Mouse (Mus musculus) liver, adult (tissue): ENCODE measurements around the gene Tlr5.
A peak's percentile ranks its signal among the peaks of the same experiment; 100 is the strongest.

ENCODE experiments used
- GATA4 ChIP-seq: IDR thresholded peaks from 2 replicates; pipeline ENCODE4 v1.6.1; 2014; ENCODE audit warnings: mild to moderate bottlenecking, low read length; ENCODE audit not compliant: insufficient replicate concordance

Gene Tlr5

DNA sequence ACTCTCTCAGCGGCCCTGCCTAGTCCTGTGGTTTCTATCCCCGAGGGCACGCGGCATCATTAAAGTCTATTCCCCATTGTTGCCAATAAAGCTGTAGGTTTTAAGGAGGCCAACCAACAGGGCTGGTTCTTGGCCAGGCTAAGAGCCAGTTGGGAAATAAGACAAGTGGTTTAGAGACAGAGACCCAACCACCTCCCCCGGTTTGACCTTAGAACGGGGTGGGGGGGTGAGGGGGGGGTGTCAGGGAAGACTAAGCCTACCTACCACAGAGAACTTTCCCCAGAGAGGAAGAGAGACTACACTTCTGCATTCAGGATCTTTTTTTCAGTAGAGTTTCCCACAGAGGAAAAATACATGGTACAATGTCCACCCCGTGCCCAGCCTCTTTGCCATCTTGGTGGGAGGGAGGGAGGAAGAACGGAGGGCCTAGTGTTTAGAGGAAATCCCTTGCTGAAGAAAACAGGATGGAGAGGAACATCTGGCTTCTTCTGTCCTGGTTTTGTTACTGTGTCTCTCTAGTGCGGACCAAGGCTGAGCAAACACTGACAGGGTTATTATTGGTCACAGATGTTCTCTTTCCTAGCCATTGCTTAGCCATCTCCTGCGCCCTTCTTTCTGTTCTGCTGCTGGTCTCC lies 17.0 kb upstream of the Tlr5 start:
- no peak for TF ChIP-seq GATA4

DNA sequence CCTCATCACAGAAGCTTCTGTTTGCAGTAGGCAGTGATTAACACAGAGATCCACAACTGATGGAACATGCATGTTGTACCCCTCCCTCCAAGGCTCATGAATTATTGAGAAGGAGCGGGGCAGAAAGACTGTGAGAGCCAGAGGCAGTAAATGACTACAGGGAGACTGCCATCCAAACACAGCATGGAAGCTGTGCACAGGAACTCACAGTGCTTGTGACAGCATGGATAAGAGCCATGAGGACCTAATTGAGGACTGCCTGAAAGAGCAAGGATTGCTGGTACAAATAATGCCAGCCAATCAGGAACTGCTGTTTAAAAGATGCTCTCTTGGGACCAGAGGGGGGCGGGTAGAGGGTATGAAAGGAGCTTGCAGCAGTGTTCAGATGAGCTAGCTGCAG lies 12.7 kb upstream of the Tlr5 start:
- TF ChIP-seq GATA4, result no peak

DNA sequence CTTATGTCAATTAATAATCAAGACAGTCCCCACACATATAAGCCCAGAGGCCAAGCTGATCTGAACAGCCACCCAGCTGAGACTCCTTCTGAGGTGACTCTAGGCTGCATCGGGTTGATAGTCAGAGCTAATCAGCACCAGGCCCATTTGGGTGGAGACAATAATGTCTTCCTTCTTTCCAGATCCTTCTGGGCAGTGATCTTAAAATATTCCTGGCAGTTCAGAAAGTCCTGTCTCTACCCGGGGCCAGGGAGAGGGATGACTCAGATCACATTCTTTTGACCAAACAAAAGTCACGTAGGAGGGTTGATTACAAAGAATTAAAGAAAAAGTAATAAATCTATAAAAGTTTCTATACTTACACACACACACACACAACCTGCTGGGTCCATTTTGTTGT lies 10.7 kb upstream of the Tlr5 start:
- no peak for TF ChIP-seq GATA4

DNA sequence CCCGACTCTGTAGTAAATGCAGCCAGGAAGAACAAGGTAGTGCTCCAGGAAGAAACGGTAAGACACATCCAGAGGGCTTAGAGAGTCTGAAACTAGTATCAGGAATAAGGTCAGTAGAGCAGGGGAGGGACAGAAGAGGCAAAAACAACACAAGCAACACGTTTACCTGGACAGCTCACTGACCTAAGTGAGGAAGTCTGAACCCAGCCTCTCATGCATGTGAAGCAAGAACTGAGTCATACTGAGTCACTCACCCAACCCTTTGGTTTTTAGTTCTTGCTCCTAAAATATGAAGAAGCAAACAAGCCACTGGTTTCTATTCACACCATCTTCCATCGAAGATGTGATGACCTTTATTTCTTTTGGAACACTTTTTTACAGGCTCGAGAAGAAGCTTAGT lies 9.9 kb upstream of the Tlr5 start:
- TF ChIP-seq GATA4, result no peak

DNA sequence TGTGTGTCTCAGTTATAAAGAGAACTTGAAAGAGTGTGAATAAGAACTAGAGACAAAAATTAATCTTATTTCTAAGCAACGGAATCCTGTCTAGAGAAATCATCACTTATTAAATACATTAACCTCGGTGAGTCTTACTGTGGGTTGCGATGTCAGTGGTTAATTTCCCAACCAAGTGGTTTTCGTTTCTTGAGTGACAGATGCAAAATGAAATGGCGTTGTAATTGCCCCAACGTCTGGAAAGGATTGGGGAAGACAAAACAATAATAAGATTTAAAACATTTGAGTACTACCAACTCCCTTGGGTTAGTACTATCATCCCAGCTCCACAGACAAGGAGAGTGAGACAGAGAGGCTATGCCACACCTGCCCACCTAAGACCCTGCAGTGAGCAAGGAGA lies 9.0 kb upstream of the Tlr5 start:
- no peak for TF ChIP-seq GATA4

DNA sequence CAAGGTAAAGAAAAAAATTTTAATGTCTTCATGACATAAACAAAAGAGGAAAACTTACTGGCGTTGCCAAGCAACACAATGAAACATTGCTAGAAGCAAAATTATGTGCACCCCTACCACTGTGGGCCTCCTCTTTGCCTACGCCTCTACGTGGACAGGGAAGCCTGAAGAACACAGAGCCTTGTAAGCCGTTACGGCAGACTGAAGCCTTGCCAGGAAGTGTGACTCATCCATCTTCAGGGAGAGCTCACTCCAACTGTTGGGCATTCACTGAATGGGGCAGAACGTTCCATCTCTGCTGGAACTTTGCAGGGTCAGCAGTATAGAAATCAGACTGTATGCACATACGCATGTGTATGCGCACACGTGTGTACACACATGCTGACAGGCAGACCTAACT lies 3.3 kb upstream of the Tlr5 start:
- no peak for TF ChIP-seq GATA4

DNA sequence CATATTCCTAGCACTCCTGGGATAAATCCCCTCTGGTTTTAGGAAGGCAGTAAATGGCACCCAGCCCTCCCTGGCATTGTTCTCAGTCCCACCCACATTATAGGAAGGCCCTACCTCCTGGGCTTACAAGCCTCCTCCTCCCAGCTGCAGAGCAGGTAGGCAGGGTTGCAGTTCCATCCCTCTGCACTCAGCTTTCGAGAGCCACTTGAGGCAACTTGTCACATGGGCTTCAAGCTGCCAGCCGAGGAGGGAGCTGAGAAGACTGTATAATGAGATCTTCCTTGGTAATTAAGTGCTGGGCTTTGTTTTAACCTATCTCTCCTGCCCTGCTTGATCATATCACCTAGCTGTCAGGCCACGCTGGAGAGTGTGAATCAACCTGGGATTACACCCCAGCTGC lies 1.4 kb upstream of the Tlr5 start:
- no peak for TF ChIP-seq GATA4

DNA sequence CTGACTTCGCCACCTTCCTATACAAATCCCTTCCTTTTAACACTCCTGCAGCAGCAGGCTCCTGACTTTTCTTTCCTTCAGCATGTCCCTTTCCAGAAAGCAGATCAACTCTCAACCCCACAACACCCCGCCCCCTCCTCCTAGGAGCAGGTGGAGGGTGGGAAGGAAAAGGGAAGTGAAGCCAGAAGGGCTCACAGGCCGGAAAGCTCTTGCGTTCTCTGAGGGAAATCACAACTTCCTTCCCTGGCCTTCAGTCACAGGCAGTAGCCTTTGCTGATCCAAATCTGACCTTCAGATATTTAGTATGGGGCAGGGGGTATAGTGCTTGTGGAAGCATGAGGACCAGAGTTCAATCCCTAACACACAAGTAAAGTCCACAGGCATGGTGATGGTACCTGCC lies 921 bp upstream of the Tlr5 start:
- no peak for TF ChIP-seq GATA4

DNA sequence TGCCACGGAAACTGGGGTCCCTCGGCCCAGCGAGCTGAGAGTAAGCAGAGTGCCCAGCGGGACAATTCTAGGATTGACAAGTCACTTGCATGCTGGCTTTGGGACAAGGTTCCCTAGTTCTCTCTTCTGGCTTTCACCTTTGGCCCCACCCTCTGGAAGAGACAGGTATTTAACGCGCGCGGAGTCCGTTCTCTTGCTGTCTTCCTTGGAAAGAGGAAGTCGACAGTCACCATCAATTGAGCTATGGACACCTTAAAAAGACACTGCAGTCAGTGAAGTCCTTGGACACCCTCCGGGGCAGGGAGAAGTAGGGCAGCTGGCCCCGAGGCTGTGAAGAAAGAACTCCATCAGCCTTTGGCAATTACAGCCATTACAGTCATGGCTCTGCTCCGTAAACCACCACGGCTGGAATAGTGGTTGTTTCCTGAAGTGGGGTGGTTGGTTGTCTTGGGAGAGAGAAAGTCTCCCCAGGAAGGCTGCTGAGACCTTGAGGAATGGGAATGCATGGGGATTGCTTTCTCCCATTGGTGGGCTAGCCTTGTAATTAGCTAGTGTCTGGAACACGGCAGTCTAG lies 546 bp downstream of the Tlr5 start:
- TF ChIP-seq GATA4, result no peak

DNA sequence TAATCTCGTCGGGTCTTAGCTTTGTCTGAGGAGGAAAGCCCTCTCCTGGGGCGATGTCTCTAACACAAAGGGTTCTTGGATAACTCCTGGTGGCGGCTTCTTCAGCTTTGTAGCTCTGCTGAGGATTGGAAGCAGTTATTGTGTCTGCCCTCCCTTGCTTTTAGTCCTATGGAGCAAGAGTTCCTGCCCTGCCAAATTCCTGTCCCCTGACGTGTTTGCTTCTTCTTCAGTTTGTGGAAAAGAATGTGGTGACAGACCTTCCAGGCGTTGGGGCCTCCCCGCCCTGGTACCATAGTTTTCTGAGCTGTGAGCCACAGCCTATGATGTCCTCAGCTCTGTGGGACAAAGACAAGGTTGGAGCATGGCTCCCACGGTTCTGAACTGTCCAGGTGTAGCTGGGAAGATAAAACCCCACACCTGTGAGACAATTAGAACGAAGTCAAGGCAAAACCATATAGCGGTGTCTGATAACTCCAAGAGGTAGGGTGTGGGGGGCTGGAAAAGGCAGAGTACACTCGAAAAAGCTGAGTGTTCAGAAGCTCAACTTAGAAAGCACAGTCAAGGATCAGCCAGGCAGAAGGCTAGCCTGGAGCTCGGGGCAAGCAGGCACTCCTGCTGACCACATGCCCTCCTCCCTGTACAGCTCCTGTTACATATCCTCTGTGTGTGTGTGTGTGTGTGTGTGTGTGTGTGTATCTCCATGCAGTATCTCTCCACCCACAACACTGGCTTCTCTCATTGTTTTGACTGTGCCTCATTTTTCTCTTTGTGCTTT lies 1.8 kb downstream of the Tlr5 start:
- TF ChIP-seq GATA4, result no peak

DNA sequence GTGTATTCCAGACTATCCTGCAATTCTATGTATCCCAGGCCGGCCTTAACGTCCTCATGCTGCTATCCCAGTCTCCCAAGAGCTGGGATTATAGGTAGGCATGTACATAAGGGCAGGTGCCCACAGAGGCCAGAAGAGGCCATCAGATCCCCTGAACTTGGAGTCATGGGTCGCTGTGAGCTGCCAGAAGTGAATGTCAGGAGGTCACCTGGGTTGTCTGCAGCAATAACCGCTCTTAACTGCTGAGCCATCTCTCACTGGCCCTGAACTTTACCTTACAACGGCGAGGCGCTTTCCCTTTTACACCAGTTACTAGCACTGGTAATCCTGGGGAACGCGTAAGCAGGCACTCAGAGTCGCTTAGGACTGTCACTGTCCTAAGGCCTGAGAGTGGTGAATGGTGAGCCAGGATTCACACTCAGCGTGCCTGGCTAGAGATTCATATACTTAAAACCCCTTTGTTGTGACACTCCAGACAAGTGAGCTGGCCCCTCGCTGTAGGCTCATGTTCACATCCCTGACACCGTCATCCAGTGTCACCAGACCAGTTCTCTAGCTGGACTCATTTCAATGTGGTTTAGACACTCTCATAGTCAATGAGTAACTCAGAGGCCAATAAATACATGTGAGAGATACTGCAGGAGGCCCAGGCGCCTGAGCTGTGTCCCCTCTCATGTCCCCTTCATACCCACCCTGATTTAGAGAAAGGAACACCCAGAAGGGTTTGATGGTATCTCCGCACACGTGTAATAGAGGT lies 2.6 kb downstream of the Tlr5 start:
- TF ChIP-seq GATA4, result 0 out of 2 replicates have a peak, but pooled peaks have one; percentile 18

DNA sequence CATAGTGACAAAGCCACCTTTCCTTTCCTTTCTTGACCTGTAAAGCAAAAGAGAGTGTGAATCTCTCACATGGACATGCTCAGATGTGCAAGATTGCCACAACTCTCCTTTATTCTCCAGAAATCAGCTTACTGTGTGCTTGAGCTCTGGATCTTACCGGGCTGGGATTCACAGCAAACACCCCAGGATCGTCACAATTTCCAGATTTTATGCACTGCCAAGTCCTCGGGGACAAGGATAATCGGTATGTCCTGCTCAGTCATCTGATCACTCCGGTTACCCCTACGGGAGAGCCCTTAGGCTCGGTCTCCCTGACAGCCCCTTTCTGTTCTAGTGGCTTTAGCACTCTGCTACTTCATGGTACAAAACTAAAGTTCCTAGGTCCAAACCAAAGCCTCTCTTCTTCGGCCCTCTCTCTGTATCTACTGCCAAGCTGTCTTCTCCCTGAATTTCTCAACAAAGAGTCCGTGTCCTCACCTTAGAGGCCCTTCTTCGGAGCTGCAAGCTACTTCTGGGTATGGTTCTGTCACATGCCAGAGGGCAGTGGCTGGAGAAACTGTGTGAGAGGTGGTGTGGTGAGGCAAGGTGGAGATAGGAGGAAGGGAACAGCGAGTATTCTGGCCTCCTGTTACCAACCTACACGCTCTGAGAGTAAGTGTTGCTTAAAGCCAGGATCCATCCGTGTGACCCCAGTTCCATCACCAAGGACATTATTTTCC lies 3.4 kb downstream of the Tlr5 start:
- peak; percentile 64; the same call in 1 of the 2 replicates for TF ChIP-seq GATA4

DNA sequence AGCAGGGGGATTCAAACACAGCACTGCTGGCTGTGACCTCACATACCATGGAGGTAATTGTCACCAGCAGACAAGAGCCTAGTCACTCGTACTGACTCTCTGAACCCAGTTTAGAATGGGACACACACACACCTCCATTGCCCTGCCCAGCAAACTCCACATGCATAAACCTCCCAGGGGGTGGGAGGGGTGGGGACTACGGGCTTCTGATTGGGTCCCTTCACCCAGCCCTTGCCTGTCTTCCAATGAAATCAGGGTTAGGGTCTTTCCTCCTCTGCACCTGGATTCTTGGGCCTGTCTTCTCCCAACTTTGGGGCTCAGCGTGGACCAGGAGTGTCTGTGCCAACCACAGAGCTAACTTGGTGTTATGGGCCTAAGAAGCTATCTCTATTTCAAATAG lies 4.2 kb downstream of the Tlr5 start:
- TF ChIP-seq GATA4, result no peak

DNA sequence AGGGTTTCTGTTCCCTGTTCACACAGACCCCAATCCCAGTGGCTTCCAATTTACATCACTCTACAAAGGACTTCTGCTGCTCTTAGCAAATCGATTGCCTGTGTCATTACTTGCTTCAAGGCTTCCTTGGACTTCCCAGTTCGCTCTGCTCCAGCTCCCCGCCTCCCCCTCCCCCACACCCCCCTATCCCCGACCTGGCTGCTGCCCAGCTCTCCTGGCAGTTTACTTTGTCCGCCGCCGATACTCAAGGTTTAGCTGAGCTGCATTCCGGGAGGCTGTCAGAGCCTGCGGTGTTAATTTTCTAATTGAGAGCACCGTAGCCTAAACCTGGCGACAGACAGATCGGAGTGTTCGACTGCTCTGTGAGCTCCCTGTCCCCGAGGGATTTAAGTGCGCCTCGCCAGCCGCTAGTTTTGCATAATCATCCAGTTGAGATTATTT lies 4.7 kb downstream of the Tlr5 start:
- TF ChIP-seq GATA4, result no peak
